Mouse (Mus musculus): ENCODE data around the gene Pcgf2.
A peak's percentile ranks its signal among the peaks of the same experiment; 100 is the strongest.
"Not testable (repeated sequence)": the region's sequence is repeated elsewhere in the genome, so short reads cannot be mapped to it uniquely, and the experiment has no call there.

Gene Pcgf2

GRCm38 (mm10) chr11:97717369-97718280, 17.3 kb upstream of the Pcgf2 start:
- no peak for DNase-seq (ENCODE audit: extremely low spot score, low spot score)

- DNase-seq (ENCODE audit: extremely low spot score, low spot score) = no peak
Measured at GRCm38 (mm10) chr11:97716021-97716420, 15.7 kb upstream of the Pcgf2 start.

DNA sequence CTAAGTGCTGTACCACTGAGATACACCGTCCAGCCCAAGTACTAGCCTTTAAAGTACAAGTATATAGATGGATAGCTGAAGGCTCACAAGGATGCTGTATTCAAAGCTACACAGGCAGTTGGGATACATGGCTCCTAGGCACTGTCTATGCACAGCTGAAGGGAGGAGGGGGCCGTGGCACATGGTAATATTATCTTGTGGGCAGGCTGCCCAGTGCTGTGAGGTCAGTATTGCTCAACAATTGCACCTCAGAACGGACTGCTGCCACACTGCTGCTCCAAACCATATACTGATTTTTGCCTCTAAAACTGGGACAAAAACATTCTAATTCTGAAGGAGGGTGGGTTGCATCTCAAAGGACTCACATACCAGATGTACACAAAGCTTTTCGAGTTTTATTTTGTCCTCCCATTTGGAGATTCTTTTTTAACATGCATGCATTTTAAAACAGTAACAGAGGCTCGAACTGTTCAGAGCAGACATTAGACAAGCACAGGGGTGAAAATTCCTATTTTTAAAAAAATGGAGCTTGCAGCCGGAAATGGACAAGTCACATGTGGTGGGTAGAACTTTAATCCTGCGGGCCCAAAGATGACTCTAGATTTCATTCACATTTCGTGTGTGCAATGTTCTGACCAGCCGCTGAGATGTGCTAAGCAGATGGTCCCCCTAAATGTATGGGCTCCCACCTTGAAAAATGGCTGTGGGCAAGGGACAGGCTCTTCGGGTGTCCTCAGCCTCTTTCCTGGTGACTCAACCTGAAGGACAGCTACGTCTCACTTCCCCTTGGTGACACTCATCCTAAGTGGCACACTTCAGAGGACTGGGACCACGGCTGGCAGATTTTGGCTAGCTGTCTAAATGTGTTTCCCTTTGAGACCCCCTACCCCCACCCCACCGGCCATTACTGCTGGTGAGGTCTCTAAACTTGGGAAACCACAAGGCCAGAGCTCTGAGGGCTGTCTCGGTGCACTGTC, 14.8 kb upstream of the Pcgf2 start:
- no peak for DNase-seq (ENCODE audit: extremely low spot score, low spot score)

DNA sequence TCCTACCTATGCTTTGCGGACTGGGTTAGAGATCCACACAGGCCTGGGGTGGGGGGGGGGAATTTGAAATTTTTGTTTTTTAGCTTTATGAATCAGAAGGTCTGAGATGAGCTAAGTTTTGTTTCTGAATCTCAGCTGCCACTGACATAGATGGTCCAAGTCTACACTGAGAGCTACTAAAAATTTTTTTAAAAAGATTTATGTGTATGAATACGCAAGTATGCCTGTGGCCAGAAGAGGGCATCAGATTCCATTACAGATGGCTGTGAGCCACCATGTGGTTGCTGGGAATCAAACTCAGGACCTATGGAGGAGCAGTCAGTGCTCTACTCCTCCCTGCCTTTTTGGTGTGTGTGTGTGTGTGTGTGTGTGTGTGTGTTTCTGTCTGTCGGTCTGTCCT, 14.1 kb upstream of the Pcgf2 start:
- DNase-seq (ENCODE audit: extremely low spot score, low spot score) = no peak

GRCm38 (mm10) chr11:97713896-97714295, 13.6 kb upstream of the Pcgf2 start:
- no peak for DNase-seq (ENCODE audit: extremely low spot score, low spot score)

GRCm38 (mm10) chr11:97712286-97712685, 12.0 kb upstream of the Pcgf2 start:
- DNase-seq (ENCODE audit: extremely low spot score, low spot score) = no peak

DNA sequence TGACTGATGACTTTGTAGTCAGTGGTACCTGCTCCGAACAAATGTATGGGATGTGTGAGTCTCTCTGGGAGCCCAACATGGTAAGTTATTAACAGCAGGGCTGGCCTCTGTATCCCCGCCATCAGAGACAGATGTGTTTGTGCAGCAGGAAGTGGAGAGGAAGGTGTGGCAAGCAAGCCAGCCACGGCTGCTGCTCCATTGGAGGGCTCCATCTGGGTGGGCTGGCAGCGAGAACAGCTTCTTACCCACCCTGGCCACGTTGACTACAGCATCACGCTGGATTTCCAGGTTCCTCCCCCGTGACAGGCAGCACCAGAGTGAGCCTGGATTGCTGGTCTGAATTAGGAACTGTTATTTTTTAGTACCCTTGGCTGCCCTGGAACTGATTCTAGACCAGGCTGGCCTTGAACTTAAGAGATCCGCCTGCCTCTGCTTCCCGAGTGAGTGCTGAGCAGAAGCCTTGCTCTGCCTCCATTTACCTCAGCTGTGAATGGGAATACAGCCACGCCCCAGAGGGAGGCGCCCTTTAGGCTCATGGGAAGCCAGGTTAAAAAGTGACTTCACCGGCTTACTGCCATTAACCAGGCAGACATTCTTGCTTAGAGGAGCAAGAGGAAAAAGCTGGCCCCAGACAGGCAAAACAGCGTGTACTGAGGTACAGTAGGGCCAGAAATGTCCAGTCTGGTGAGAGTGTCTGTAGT, 11.1 kb upstream of the Pcgf2 start:
- DNase-seq (ENCODE audit: extremely low spot score, low spot score) = no peak

DNA sequence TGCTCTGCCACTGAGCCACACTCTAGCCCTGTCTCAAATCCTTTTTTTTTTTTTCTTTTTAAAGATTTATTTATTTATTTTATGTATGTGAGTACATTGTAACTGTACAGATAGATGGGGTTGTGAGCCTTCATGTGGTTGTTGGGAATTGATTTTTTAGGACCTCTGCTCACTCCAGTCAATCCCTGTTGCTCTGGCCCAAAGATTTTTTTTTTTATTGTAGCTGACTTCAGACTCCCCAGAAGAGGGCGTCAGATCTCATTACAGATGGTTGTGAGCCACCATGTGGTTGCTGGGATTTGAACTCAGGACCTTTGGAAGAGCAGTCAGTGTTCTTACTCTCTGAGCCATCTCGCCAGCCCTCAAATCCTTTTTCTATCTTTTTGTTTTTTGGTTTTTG, 9.8 kb upstream of the Pcgf2 start:
- DNase-seq (ENCODE audit: extremely low spot score, low spot score) = not testable (repeated sequence)

DNA sequence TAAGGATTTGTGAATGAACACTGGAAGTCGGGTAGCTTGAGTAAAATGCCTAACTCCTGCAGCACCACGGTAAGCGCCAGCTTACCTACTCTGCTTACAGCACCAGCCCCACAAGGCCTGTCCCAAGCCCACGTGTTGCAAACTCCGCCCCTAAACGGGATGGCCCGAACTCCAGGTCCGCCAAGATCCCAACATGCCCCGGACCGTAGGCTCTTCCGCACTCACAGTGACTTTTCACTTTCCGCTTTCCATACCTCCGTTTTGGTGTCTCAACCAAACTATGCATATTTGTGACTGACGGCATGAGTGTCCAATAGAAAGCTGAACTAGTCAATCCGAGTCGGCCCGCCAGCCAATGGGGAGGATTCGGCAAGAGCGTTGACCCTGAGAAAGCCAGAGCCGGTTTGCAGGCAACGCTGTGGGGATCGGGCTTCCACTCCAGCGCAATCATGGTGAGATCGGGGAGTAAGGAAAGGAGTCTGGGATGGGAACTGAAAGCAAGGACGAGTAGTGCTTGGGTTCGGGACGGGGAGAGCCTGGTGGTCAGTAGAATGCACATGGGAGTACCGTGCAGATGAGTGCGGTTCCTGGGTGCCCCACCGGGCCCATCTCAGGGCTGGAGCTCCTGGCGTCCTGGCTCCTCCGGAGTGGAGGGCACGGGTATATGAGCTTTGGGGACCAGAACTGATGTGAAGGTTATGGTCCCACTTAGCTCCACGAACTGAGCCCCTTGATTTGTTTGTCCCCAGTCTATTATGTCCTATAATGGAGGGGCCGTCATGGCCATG, 2.9 kb upstream of the Pcgf2 start, which contains the start of gene Psmb3:
Psmb3 (plus strand) TSS at position 361 of the 788 bp plus-strand sequence.
- peak; percentile 94 for DNase-seq (ENCODE audit: extremely low spot score, low spot score)

DNA sequence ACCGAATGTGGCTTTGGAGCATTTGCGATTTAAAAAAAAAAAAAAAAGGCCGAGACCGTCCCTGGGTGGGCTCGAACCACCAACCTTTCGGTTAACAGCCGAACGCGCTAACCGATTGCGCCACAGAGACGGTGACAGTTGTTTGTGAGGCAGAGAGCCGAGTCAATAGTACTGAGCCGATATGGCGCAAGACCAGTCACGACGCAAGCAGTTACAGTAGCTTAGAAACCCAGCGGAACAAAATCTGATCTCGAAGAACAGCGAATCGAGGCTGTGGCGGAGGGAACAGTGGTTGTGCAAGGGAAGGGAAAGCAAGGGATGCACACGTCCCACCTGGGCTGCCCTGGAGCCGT, 2.1 kb upstream of the Pcgf2 start:
- peak; percentile 93 for DNase-seq (ENCODE audit: extremely low spot score, low spot score)

GRCm38 (mm10) chr11:97701581-97702392, 1.5 kb upstream of the Pcgf2 start:
- DNase-seq (ENCODE audit: extremely low spot score, low spot score) = no peak

DNA sequence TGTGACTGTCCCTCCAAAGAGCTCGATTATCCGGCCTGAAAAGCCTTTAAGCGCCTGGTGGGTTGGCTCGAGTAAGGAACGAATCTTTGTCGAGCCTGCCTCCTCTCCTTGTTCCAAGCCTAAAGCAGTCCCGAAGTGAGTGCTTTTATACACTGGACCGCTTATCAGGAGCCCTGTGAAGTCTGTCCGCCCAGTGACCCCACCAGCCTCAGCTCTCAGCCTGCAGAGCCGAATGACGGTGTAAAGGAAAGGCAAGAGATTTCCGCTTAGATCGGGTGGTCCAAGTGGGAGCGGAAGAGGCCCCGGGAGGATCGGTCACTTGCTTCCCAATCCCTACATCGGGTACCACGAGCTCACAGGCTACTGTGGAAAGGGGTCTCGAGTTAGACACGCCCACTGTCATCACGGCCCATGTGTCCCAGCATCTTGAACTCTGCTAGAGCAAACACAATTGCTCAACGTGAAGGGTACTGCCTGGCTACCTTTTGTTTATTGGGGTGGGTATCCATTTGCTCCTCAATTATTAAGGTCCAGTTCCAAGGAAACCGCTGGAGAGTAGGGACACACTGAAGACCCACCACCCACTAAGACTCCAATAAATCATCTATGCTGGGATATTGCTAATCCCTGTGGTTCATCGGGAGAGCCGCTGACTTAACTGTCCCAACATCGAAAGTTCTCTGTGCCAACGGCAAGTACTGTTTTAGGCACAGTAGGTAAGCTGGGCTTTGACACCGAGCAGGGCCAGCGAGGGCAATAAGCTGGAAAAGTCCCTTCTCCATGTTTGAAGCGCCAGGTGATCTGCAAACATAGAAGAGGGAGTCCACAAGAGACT, 666 bp upstream of the Pcgf2 start:
- DNase-seq (ENCODE audit: extremely low spot score, low spot score) = no peak

DNA sequence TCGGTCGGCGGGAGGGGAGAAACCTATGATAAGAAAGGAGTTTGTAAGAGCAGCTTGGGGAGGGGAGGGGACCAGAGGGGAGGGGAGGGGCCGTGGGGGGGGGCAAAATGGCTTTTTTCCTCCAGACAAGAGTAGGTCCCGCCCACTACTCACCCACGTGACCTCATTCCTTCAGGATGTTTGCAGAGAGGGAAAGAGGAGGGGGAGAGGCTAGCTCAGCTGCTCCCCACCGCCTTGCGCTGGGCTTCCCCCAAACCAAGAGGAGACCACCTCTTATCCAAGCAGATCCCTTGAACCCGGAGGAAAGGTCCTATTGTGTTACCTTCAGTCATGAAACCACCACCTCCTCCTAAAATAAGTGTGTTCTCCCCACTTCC, 683 bp downstream of the Pcgf2 start:
- DNase-seq (ENCODE audit: extremely low spot score, low spot score) = peak; percentile 94

- peak; percentile 83 for DNase-seq (ENCODE audit: extremely low spot score, low spot score)
Measured at GRCm38 (mm10) chr11:97698741-97699611, 1.3 kb downstream of the Pcgf2 start.

GRCm38 (mm10) chr11:97697891-97698529, 2.3 kb downstream of the Pcgf2 start:
- peak; percentile 47 for DNase-seq (ENCODE audit: extremely low spot score, low spot score)

DNA sequence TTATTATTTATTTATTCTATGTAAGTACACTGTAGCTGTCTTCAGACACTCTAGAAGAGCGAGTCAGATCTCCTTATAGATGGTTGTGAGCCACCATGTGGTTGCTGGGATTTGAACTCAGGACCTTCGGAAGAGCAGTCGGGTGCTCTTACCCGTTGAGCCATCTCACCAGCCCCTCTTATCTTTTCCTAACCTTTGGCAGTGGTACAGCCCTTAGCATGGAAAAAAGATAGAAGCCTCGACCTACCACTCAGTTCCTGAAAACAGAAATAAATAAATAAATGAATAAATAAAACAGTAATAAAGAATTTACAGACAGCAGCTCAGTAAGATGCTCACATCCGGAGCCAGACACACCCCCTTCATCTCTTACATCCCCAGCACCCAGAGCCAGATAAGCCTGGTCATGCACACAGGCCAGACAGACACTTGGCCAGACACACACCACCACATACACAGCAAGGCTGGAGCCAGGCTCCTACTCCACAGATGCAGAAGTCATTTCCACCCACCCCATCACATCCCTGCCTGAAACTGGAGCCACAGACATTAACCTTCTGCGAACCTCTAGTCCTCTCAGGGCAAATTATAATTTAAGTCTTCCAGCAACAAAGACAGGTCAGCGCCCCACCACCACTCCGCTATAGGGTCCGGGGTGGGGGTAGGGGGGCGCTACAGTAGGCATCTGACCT, 3.0 kb downstream of the Pcgf2 start:
- DNase-seq (ENCODE audit: extremely low spot score, low spot score) = peak; percentile 32

- DNase-seq (ENCODE audit: extremely low spot score, low spot score) = no peak
Measured at GRCm38 (mm10) chr11:97696669-97697068, 3.6 kb downstream of the Pcgf2 start.
